Mouse (Mus musculus): Measurements from ENCODE around the gene Cntn4. TPM values are rescaled to one million over a fixed set of nuclear protein-coding genes. Genes with fewer than 3 reads are reported as not detected.

The Cntn4 gene
- polyA plus RNA-seq, 1 experiment from 2014 or later: 32.1 TPM

DNA sequence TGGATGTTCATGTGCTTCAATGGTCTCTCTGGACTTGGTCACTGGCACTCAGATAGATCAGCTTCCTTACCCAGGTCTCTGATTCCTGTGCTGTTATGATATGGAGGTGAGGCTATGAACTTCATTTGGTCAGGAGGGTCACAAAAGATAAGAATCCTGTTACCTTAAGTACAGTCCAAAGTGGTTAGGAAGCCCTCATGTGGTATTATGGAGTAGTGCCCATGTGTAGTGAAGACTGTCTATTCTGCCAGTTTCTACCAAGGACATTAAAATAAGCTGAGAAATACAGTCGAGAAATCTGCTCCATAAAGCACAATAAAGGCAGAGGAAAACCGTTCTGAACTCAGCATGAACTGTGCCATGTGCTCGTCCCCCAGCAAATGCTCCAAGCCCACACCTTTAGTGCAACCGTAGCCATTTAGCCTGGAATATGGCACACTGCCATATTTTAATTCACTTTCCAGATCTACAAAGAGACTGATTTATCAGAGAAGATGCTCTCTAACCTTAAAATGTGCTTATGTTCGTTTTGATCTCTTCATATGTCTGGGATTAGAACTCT lies 943.8 kb downstream of the Cntn4 start:
- no peak overlapping the region for H3K27ac ChIP-seq
- no peak; the same call in 1 of the 2 replicates for ATAC-seq (replicated peaks)
- H3K9me3 ChIP-seq: no peaks in the 10 kb centered on the region
- H3K4me3 ChIP-seq: no peak overlapping the region
- H3K4me2 ChIP-seq: no peak overlapping the region
- no peaks in the 10 kb centered on the region for H3K27me3 ChIP-seq (replicated peaks)
- H3K9ac ChIP-seq: no peak overlapping the region
- no peaks in the 10 kb centered on the region for H3K4me1 ChIP-seq
- H3K36me3 ChIP-seq (replicated peaks): no peaks in the 10 kb centered on the region
- WGBS: 57% methylated on average over 5 of the region's 5 CpGs

DNA sequence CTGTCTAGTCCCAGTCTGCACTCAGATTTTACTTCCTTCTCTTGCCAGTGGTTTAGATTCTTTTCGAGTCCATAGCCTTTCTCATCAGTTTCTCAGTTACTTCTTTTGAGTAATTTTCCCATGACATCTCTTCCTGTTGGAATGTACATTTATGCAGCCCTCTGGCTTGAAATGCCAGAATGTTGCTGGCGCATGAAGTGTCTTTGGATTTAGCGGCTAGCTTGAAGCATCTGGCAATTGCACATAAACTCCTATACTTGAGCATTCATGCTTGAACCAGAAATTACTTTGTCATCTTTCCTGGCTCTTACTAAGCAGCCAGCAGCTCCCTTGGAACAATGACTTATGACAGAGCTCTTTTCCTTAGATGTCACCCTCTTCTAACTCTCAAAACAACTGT lies 965.6 kb downstream of the Cntn4 start:
- H3K27me3 ChIP-seq (replicated peaks): no peaks in the 10 kb centered on the region
- WGBS: 84% methylated on average over 3 of the region's 3 CpGs

DNA sequence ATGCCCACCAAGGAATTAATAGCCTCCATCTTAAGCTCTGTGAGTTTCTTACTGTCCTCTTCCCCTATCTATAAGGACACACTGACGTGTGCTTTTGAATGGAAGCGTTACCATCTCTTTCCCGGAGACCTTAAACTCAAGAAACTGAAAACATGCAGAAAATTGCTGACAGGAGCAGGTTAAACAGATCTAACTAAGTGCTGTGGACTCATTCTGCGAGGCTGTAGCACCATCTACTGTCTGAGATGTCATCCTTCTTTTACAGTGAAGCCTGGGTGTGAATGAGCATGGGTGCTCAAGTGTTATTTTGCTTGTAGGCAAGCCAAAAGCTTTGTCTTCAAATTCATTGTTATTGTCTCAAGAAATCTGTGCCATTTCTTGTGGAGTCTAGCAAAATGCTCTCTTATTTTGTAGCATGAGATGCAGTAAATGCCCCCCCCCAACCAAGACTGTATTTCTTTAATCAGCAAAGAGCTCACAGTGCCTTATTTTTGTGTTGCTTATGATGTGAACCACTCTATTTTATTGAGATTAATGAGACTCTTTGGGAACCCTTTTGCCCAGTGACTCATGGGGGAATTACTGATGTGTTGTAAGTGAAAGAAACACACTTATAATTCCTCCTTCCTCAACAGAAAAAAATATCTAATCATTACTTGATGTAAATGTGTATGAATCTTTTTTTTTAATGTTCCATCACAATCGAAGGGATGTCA lies 968.2 kb downstream of the Cntn4 start:
- Histone ChIP-seq H3K27me3 (replicated peaks) (no peaks in the 10 kb centered on the region), H3K9ac (no peak overlapping the region), H3K36me3 (replicated peaks) (no peaks in the 10 kb centered on the region), H3K9me3 (no peaks in the 10 kb centered on the region), H3K27ac (no peak overlapping the region; the same call in 1 of the 2 replicates), H3K4me1 (peaks cover 4% of the 10 kb centered on the region; the same call in 1 of the 2 replicates), H3K4me2 (peak overlapping the region; percentile 22; the same call in 1 of the 2 replicates), H3K4me3 (no peak overlapping the region)
- WGBS: 32% methylated on average over 5 of the region's 5 CpGs
- peak; percentile 95 for ATAC-seq (replicated peaks)

More for the DNA sequence above, 965.6 kb downstream of the Cntn4 start:
- H3K4me1 ChIP-seq: peaks cover 4% of the 10 kb centered on the region; the same call in 1 of the 2 replicates
- H3K27ac ChIP-seq: no peak overlapping the region
- H3K9ac ChIP-seq: no peak overlapping the region
- no peaks in the 10 kb centered on the region for H3K36me3 ChIP-seq (replicated peaks)
- no peak overlapping the region for H3K4me3 ChIP-seq
- H3K4me2 ChIP-seq: no peak overlapping the region
- H3K9me3 ChIP-seq: no peaks in the 10 kb centered on the region
- no peak for ATAC-seq (replicated peaks)

DNA sequence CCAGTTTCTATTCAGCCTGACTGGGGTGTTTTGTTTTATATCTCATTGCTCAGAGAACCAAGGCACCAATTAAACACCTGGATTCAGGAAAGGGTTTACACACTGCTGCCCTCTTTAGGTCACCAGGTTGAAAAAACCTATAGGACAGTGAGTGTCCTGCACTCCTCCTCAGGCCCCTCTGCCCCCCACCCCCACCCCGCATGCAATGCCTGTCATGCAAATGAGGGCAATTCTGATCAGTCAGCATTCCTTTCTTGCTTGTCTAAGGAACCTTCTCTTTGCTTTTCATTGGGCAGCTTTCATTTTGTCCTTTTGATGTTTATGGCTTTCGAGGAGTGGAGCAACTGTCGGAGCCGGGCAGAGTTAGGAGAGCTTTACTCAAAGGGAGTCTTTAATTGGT lies 969.5 kb downstream of the Cntn4 start:
- WGBS: 27% methylated on average over 4 of the region's 4 CpGs
- H3K4me3 ChIP-seq: no peak overlapping the region
- no peak overlapping the region for H3K4me2 ChIP-seq
- peaks cover 4% of the 10 kb centered on the region; the same call in 1 of the 2 replicates for H3K4me1 ChIP-seq
- no peaks in the 10 kb centered on the region for H3K9me3 ChIP-seq
- ATAC-seq (replicated peaks): no peak
- H3K27me3 ChIP-seq (replicated peaks): no peaks in the 10 kb centered on the region
- no peaks in the 10 kb centered on the region for H3K36me3 ChIP-seq (replicated peaks)
- H3K27ac ChIP-seq: no peak overlapping the region
- no peak overlapping the region for H3K9ac ChIP-seq

DNA sequence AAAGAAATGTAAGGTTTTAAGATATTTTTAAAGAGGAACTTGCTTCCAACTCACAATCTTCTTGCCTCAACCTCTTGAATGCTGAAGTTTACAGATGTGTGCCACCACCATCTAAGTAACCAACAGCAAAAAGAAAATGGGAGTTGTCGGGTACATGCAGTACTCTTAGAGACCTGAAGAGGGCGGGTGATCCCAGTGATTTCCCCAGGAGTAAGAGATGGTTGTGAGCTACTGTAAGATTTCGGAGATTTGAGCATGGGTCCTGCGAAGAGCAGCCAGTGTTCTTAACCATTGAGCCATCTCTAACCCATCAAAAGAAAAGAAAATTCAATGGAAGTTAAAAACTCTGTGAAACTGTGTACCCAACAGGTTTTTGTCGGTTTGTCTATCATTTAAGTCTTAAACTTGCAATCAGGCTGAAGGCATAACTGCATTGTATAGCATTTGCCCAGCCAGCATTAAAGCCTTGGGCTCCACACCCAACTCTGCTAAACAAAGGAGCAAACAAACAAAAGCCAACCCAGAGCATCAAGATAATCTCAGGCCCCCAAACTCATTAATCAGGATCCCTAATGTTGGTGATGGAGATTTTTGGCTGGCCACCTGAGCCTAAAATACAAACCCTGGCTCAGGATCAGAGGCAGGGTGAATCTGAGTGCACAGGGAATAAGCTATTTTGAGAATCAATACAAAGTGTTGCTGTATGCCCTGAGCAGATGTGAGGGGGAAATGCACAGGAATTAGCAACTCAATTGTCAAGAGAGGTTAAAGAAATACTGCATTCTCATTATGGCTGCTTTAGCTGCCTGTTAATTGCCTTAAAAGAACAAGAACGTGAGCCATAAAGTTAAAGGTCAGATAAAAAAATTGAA lies 986.6 kb downstream of the Cntn4 start:
- H3K4me2 ChIP-seq: no peak overlapping the region
- no peaks in the 10 kb centered on the region for H3K36me3 ChIP-seq (replicated peaks)
- no peaks in the 10 kb centered on the region for H3K4me1 ChIP-seq
- H3K9ac ChIP-seq: no peak overlapping the region
- ATAC-seq (replicated peaks): no peak
- H3K27ac ChIP-seq: no peak overlapping the region
- 32% methylated on average over 6 of the region's 6 CpGs for WGBS
- H3K27me3 ChIP-seq (replicated peaks): no peaks in the 10 kb centered on the region
- no peak overlapping the region for H3K4me3 ChIP-seq
- H3K9me3 ChIP-seq: no peaks in the 10 kb centered on the region

DNA sequence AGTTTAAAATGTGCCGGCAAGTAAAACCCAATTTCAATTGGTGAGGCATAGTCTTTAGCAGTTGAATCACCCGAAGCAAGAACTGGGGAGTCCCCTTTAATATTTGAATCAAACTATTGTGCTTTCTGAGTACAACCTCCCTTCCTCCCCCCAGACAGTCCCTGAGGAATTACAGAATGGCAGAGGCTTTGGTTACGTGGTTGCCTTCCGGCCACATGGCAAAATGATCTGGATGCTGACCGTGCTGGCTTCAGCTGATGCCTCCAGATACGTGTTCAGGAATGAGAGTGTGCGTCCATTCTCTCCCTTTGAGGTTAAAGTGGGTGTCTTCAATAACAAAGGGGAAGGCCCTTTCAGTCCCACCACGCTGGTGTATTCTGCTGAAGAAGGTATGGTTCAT lies 998.1 kb downstream of the Cntn4 start:
- H3K4me2 ChIP-seq: no peak overlapping the region
- no peaks in the 10 kb centered on the region for H3K9me3 ChIP-seq
- ATAC-seq (replicated peaks): no peak
- H3K9ac ChIP-seq: no peak overlapping the region
- 87% methylated on average over 8 of the region's 8 CpGs for WGBS
- no peaks in the 10 kb centered on the region for H3K36me3 ChIP-seq (replicated peaks)
- no peaks in the 10 kb centered on the region for H3K27me3 ChIP-seq (replicated peaks)
- H3K27ac ChIP-seq: no peak overlapping the region
- no peaks in the 10 kb centered on the region for H3K4me1 ChIP-seq
- no peak overlapping the region for H3K4me3 ChIP-seq

DNA sequence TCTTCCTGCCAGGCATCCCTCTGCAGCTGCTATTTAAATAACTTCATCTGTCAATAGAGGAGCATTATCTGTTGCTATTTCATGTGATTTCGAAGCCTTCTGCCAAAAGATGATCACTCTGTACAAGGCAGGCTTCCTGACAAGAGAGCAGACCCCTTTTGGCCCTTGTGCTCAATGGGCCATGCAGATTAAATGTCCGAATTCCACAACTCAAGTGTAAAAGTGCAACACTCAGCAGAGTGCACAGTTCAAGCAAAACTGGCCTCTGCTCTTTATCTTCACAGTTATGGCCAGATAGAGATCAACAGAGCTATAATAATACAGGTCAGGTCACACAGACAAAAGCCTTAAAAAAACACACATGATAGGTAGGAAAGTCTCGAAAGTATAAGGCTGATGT lies 1024.5 kb downstream of the Cntn4 start:
- no peak overlapping the region for H3K4me3 ChIP-seq
- H3K27me3 ChIP-seq (replicated peaks): no peaks in the 10 kb centered on the region
- H3K36me3 ChIP-seq (replicated peaks): no peaks in the 10 kb centered on the region
- H3K9me3 ChIP-seq: no peaks in the 10 kb centered on the region
- no peaks in the 10 kb centered on the region for H3K4me1 ChIP-seq
- no peak overlapping the region for H3K9ac ChIP-seq
- no peak overlapping the region for H3K4me2 ChIP-seq
- H3K27ac ChIP-seq: no peak overlapping the region
- 68% methylated on average over 3 of the region's 3 CpGs for WGBS
- ATAC-seq (replicated peaks): no peak

DNA sequence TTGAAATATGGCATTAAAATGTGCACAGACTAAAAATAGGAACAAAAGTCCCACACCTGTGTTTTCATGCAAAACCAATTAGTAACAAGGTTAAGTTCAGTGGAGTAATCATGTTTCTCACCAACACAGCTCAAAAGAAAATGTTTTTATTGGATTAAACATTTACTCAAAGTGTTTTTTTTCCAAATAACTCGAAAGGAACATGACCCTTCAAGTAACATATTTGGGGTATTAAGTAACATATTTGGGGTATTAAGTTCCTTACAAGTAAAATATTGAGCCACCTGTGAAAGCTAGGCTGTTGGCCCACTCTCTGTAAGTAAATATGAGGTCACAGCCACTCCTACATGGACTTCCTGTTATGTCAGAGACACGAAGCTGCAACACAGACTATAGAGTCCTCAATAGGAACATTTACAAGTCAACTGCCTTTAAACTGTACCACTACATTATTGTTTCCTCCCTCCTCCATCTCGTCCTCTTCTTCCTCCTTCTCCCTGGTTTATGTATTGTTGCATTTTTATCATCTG lies 1028.1 kb downstream of the Cntn4 start:
- Histone ChIP-seq H3K4me1 (no peaks in the 10 kb centered on the region), H3K4me2 (no peak overlapping the region), H3K27me3 (replicated peaks) (no peaks in the 10 kb centered on the region), H3K36me3 (replicated peaks) (no peaks in the 10 kb centered on the region), H3K4me3 (no peak overlapping the region), H3K9ac (no peak overlapping the region), H3K27ac (no peak overlapping the region), H3K9me3 (no peaks in the 10 kb centered on the region)
- ATAC-seq (replicated peaks): no peak
- 68% methylated on average over 3 of the region's 3 CpGs for WGBS

DNA sequence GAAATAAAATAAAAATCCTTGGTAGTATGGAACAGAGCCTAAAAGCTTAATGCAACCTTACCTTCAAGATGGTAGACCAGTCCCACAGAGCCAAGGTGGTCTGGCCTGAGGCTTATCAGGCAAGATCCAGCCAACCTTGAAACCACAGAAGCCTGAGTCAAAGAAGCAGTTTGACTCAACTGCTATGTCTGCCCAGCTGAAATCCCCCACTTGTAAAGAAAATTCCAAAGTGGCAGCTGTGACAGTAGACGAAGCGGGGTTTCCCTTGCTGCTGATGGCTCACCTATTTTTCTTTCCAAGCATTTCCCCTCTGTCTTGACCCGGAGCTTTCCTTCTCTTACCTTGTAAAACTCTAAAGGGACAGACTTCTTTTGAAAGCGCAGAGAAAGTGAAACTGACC lies 1048.2 kb downstream of the Cntn4 start:
- Histone ChIP-seq H3K36me3 (replicated peaks) (no peaks in the 10 kb centered on the region), H3K27me3 (replicated peaks) (no peaks in the 10 kb centered on the region), H3K9ac (no peak overlapping the region), H3K4me1 (no peaks in the 10 kb centered on the region), H3K4me3 (no peak overlapping the region), H3K27ac (no peak overlapping the region), H3K9me3 (no peaks in the 10 kb centered on the region), H3K4me2 (no peak overlapping the region)
- WGBS: 87% methylated on average over 4 of the region's 4 CpGs
- no peak for ATAC-seq (replicated peaks)

DNA sequence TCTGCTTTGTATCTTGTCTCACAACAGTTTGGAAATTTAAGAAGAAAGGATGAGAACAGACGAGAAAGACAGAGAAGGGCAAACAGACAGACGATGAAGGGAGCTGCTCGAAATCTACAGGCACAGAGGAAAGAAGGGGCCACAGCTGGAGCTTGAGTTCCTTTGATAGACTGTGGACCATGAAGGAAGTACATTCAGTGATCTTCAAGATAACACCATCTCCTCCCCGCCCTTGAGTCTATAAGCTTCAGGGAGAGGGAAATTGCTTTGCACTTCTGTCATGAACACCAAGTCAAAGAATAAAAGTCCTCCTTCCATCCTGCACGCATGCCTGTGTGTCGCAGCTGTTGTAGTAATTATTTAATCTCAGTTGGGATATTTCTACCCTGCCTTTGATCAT lies 1048.6 kb downstream of the Cntn4 start:
- WGBS: 76% methylated on average over 6 of the region's 6 CpGs
- Histone ChIP-seq H3K9ac (no peak overlapping the region), H3K4me3 (no peak overlapping the region), H3K36me3 (replicated peaks) (no peaks in the 10 kb centered on the region), H3K27ac (no peak overlapping the region), H3K4me1 (no peaks in the 10 kb centered on the region), H3K9me3 (no peaks in the 10 kb centered on the region), H3K27me3 (replicated peaks) (no peaks in the 10 kb centered on the region), H3K4me2 (no peak overlapping the region)
- ATAC-seq (replicated peaks): no peak

DNA sequence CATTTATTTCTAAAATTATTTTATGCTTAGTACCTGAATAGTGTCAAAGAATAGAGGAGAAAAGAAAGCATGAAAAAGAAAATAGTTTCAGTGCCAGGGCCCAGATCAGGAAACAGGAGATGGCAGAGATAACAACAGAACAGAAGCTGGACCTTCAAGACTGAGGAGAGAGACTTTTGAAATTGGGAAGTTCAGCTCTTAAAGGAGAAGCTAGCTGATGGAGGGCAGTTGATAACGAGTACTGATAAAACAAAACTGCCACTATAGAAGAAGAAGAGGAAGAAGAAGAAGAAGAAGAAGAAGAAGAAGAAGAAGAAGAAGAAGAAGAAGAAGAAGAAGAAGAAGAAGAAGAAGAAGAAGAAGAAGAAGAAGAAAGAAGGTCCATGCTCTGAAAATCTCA lies 1050.2 kb downstream of the Cntn4 start:
- no peaks in the 10 kb centered on the region for H3K36me3 ChIP-seq (replicated peaks)
- 82% methylated on average over 1 of the region's 1 CpGs for WGBS
- no peak for ATAC-seq (replicated peaks)
- H3K4me1 ChIP-seq: no peaks in the 10 kb centered on the region
- no peaks in the 10 kb centered on the region for H3K27me3 ChIP-seq (replicated peaks)
- H3K4me3 ChIP-seq: no peak overlapping the region
- H3K4me2 ChIP-seq: no peak overlapping the region
- no peaks in the 10 kb centered on the region for H3K9me3 ChIP-seq
- H3K27ac ChIP-seq: no peak overlapping the region
- no peak overlapping the region for H3K9ac ChIP-seq

DNA sequence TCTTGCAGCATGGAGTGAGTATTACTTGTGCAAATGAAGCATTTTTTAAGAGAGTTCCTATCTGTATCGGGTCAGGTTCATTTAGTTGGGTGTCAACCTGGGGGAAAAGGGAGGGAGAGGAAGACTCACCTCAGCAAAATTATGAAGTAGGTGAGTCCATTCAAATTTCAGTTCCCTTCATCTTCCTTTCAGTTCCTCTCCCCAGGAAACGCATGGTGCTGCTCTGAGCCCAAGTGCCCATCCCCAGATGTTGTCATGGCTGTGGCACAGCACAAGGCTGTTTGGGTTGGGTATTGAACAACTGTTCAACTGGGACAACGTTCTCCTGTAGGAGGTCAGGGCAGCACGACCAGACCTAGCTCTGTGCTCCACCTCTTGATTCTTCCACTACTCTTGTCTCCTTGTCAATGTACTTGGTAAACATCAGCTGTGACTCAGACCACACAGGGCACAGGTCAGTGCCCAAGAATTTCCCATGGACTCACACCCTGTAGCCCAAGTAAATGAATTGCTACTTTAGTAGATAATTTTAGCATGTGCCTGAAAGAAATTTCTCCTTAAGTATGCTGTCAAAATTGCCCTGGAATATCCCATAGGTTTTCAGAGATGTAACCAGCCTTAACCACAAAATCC lies 1052.3 kb downstream of the Cntn4 start:
- H3K27ac ChIP-seq: no peak overlapping the region
- 86% methylated on average over 4 of the region's 4 CpGs for WGBS
- no peaks in the 10 kb centered on the region for H3K4me1 ChIP-seq
- H3K9ac ChIP-seq: no peak overlapping the region
- H3K4me2 ChIP-seq: no peak overlapping the region
- no peaks in the 10 kb centered on the region for H3K36me3 ChIP-seq (replicated peaks)
- no peaks in the 10 kb centered on the region for H3K9me3 ChIP-seq
- H3K4me3 ChIP-seq: no peak overlapping the region
- no peaks in the 10 kb centered on the region for H3K27me3 ChIP-seq (replicated peaks)
- no peak for ATAC-seq (replicated peaks)

Measured in midbrain, embryonic 15.5 days (tissue).